Mouse (Mus musculus) midbrain, embryonic 15.5 days (tissue): ENCODE data around the gene Rnf19b. TPM values are rescaled to one million over a fixed set of nuclear protein-coding genes. Genes with fewer than 3 reads are reported as not detected.
A peak's percentile ranks its signal among the peaks of the same experiment; 100 is the strongest.

Experiments used
- ATAC-seq: fragments of 200-750 bp; cut with Nextera tagmentation; replicated peaks from 2 replicates; pipeline ENCODE4 v1.8.0; 2017; ENCODE audit warnings: moderate TSS enrichment
- H3K27ac ChIP-seq: fragments of 300-500 bp; sonication (generic); 2 replicates; pipeline ENCODE4 v1.5.1; 2015; ENCODE audit warnings: mild to moderate bottlenecking, inconsistent platforms
- H3K27me3 ChIP-seq: fragments of 300-500 bp; sonication (generic); replicated peaks from 2 replicates; pipeline ENCODE4 v1.6.1; 2015; ENCODE audit warnings: inconsistent platforms
- H3K36me3 ChIP-seq: fragments of 300-500 bp; sonication (generic); replicated peaks from 2 replicates; pipeline ENCODE4 v1.6.1; 2015; ENCODE audit warnings: inconsistent platforms
- H3K4me1 ChIP-seq: fragments of 300-500 bp; sonication (generic); 2 replicates; pipeline ENCODE4 v1.6.1; 2015; ENCODE audit warnings: inconsistent platforms
- H3K4me2 ChIP-seq: fragments of 300-500 bp; sonication (generic); 2 replicates; pipeline ENCODE4 v1.6.1; 2015; ENCODE audit warnings: inconsistent platforms, mild to moderate bottlenecking, moderate library complexity
- H3K4me3 ChIP-seq: fragments of 300-500 bp; sonication (generic); 2 replicates; pipeline ENCODE4 v1.5.1; 2015; ENCODE audit warnings: mild to moderate bottlenecking, inconsistent platforms
- H3K9ac ChIP-seq: fragments of 300-500 bp; sonication (generic); 2 replicates; pipeline ENCODE4 v1.6.1; 2015; ENCODE audit warnings: mild to moderate bottlenecking, inconsistent platforms
- H3K9me3 ChIP-seq: fragments of 300-500 bp; sonication (generic); 2 replicates; pipeline ENCODE4 v1.6.1; 2016; ENCODE audit warnings: inconsistent platforms
- WGBS: fragments of 180-500 bp; shearing (Covaris S2); methylation state at CpG from one replicate; pipeline ENCODE4 v1.1.7; 2015; ENCODE audit warnings: mixed read lengths; 5-methylcytosine and 5-hydroxymethylcytosine counted together
- polyA plus RNA-seq: library from polyadenylated mRNA; unstranded; fragments of >200 nt; fragmentation: Nextera tagmentation; extraction: Ambion mirVana; gene quantifications from 2 replicates; pipeline ENCODE4 v1.2.1, GENCODE M21; 2015

Gene Rnf19b
- polyA plus RNA-seq, 1 experiment from 2014 or later: 35.4 TPM

DNA sequence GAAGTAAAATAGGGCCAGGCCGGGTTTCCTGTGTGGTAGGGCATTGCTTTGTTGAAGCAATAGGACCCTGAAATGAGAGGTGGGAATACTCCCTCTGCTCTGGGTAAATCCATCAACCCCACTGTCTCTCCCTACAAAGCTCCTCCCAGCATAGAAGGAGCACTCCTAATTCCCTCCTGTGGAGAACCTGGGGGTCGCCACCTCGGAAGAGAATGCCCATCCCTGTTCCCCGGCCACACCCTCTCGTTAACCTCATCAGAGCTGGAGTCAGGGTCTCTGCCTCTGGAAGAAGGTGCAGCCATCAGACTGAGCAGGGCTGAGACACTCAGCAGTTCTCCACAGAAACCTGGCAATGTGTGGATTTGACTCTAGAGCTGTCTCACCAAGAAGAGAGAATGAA lies 29.8 kb downstream of the Rnf19b start:
- no peak overlapping the region for H3K4me3 ChIP-seq
- peaks cover 6% of the 10 kb centered on the region; the same call in 1 of the 2 replicates for H3K36me3 ChIP-seq
- no peak overlapping the region for H3K27ac ChIP-seq
- no peaks in the 10 kb centered on the region for H3K27me3 ChIP-seq
- no peak overlapping the region for H3K4me2 ChIP-seq
- no peaks in the 10 kb centered on the region for H3K4me1 ChIP-seq
- no peak overlapping the region for H3K9ac ChIP-seq
- 60% methylated on average over 5 of the region's 5 CpGs for WGBS
- no peaks in the 10 kb centered on the region for H3K9me3 ChIP-seq
- ATAC-seq: no peak

GRCm38 (mm10) chr4:129095276-129095675 lies 37.2 kb downstream of the Rnf19b start:
- Histone ChIP-seq H3K4me1 (no peaks in the 10 kb centered on the region), H3K4me2 (no peak overlapping the region), H3K9me3 (no peaks in the 10 kb centered on the region), H3K27me3 (no peaks in the 10 kb centered on the region), H3K27ac (no peak overlapping the region), H3K4me3 (no peak overlapping the region), H3K36me3 (no peaks in the 10 kb centered on the region), H3K9ac (no peak overlapping the region)
- no peak for ATAC-seq
- 35% methylated on average over 15 of the region's 15 CpGs for whole genome bisulfite sequencing

- H3K9ac ChIP-seq: no peak overlapping the region
- no peak for ATAC-seq
Measured at GRCm38 (mm10) chr4:129097006-129097405, 38.9 kb downstream of the Rnf19b start.

DNA sequence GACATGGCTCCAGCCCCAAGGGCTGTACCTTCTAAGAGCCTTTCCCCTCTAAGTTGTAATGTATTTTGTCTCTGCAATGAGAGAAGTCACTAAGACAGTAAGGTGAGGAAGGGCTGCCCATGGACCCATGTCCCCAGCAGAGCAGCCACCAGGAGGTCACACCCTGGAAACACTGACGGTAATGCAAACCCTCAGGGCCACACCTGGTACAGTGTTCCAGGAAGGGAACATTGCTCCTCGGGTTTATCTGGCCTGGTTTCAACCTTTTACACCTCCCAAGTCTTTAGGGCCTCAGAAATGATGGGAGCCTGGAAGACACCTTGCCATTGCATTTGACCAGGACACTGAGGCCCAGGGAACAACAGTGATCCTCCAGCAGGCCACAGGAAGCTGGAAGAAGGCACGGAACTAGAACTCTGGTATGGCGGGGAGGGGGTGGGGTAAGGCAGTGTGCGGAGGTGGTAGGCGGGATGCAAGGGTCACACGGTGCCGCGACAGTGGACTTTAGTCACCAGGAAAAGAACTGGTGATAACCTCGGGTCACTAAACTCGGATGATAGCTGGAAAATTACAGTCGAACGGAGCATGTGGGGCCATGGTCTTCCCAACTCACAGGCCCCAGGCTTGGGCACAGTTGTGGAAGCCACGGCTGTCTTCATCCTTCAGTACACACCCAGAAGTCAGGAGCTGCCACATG lies 44.2 kb downstream of the Rnf19b start:
- no peak for ATAC-seq
- Histone ChIP-seq H3K9me3 (no peaks in the 10 kb centered on the region), H3K27ac (no peak overlapping the region), H3K4me1 (peaks cover 4% of the 10 kb centered on the region; the same call in 1 of the 2 replicates), H3K27me3 (peaks cover 31% of the 10 kb centered on the region), H3K4me2 (no peak overlapping the region), H3K36me3 (no peaks in the 10 kb centered on the region), H3K9ac (no peak overlapping the region), H3K4me3 (no peak overlapping the region)
- WGBS: 92% methylated on average over 14 of the region's 14 CpGs

More at GRCm38 (mm10) chr4:129097006-129097405, 38.9 kb downstream of the Rnf19b start:
- WGBS: 82% methylated on average over 7 of the region's 7 CpGs
- Histone ChIP-seq H3K27me3 (no peaks in the 10 kb centered on the region), H3K4me2 (no peak overlapping the region), H3K4me3 (no peak overlapping the region), H3K4me1 (no peaks in the 10 kb centered on the region), H3K9me3 (no peaks in the 10 kb centered on the region), H3K27ac (no peak overlapping the region), H3K36me3 (no peaks in the 10 kb centered on the region)

GRCm38 (mm10) chr4:129105356-129105755 lies 47.3 kb downstream of the Rnf19b start, which contains the start of gene Tmem54:
Tmem54 (plus strand) TSS chr4:129105548.
- WGBS: 1% methylated on average over 40 of the region's 40 CpGs
- no peaks in the 10 kb centered on the region for H3K36me3 ChIP-seq
- H3K27ac ChIP-seq: no peak within 1 kb of the TSS
- peaks cover 4% of the 10 kb centered on the region; the same call in 1 of the 2 replicates for H3K4me1 ChIP-seq
- H3K9me3 ChIP-seq: no peaks in the 10 kb centered on the region
- no peak for ATAC-seq
- peak within 1 kb of the TSS; percentile 44 for H3K4me2 ChIP-seq
- H3K27me3 ChIP-seq: peaks cover 37% of the 10 kb centered on the region
- peak within 1 kb of the TSS; percentile 24 for H3K4me3 ChIP-seq
- H3K9ac ChIP-seq: no peak within 1 kb of the TSS

GRCm38 (mm10) chr4:129106073-129106472 lies 48.0 kb downstream of the Rnf19b start:
- Histone ChIP-seq H3K4me3 (no peak overlapping the region), H3K27ac (no peak overlapping the region), H3K9me3 (no peaks in the 10 kb centered on the region), H3K4me1 (peaks cover 4% of the 10 kb centered on the region; the same call in 1 of the 2 replicates), H3K9ac (no peak overlapping the region), H3K4me2 (no peak overlapping the region), H3K27me3 (peaks cover 37% of the 10 kb centered on the region), H3K36me3 (no peaks in the 10 kb centered on the region)
- no peak for ATAC-seq
- WGBS: 14% methylated on average over 9 of the region's 9 CpGs

GRCm38 (mm10) chr4:129107348-129107899 lies 49.4 kb downstream of the Rnf19b start:
- H3K4me2 ChIP-seq: no peak overlapping the region
- ATAC-seq: no peak
- no peak overlapping the region for H3K4me3 ChIP-seq
- H3K36me3 ChIP-seq: no peaks in the 10 kb centered on the region
- no peak overlapping the region for H3K27ac ChIP-seq
- 72% methylated on average over 10 of the region's 10 CpGs for WGBS
- H3K4me1 ChIP-seq: peaks cover 6% of the 10 kb centered on the region; the same call in 1 of the 2 replicates
- H3K9ac ChIP-seq: no peak overlapping the region
- H3K9me3 ChIP-seq: no peaks in the 10 kb centered on the region
- H3K27me3 ChIP-seq: peaks cover 37% of the 10 kb centered on the region

DNA sequence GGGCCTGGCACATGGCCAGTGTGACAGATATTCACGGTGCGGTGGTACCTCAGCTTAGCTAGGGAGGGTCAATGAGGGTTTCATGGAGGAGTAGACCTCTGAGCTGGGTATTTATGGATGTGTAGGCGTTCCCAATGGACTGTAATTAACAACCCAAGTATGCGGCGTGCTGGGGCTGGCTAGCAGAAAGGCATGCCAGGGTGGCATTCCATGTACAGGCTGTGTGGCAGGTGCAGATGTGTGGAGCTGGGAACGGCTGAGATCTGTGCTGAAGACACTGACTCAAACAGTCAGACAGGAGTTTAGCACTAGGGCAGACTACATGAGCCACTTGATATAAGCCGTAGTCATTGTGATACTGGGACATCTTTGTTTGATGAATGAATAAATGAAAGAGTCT lies 50.6 kb downstream of the Rnf19b start:
- Histone ChIP-seq H3K27me3 (peaks cover 37% of the 10 kb centered on the region), H3K4me1 (peaks cover 17% of the 10 kb centered on the region), H3K9me3 (no peaks in the 10 kb centered on the region), H3K36me3 (no peaks in the 10 kb centered on the region), H3K9ac (no peak overlapping the region), H3K4me3 (no peak overlapping the region), H3K4me2 (no peak overlapping the region), H3K27ac (no peak overlapping the region)
- ATAC-seq: no peak
- 82% methylated on average over 7 of the region's 7 CpGs for WGBS

GRCm38 (mm10) chr4:129110804-129111203 lies 52.7 kb downstream of the Rnf19b start:
- H3K9ac ChIP-seq: no peak overlapping the region
- no peaks in the 10 kb centered on the region for H3K36me3 ChIP-seq
- no peak for ATAC-seq
- peaks cover 16% of the 10 kb centered on the region for H3K27me3 ChIP-seq
- H3K4me3 ChIP-seq: no peak overlapping the region
- no peak overlapping the region for H3K27ac ChIP-seq
- H3K9me3 ChIP-seq: no peaks in the 10 kb centered on the region
- WGBS: 86% methylated on average over 6 of the region's 6 CpGs
- no peak overlapping the region for H3K4me2 ChIP-seq
- H3K4me1 ChIP-seq: peaks cover 16% of the 10 kb centered on the region

DNA sequence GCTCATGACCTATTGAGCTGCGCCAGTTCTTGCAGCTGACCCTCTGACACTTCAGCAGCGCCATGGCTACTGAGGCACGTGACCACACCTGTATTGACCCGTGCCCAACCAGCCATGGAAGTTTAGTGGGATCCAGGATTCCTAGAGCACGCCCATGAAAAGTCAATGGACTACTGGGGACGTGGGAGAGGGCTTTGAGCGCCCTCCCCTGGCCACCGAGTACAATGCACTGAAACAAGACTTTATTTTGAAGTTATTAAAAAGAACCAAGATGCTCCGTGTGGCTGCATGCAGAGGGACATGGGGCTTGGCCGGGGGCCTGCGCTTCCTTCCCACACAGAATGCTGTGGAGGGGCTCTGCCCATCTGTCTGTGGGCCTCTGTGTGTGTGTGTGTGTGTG lies 53.3 kb downstream of the Rnf19b start:
- peaks cover 19% of the 10 kb centered on the region for H3K4me1 ChIP-seq
- H3K4me2 ChIP-seq: no peak overlapping the region
- ATAC-seq: no peak
- no peaks in the 10 kb centered on the region for H3K36me3 ChIP-seq
- no peaks in the 10 kb centered on the region for H3K9me3 ChIP-seq
- WGBS: 57% methylated on average over 11 of the region's 11 CpGs
- peaks cover 10% of the 10 kb centered on the region for H3K27me3 ChIP-seq
- no peak overlapping the region for H3K9ac ChIP-seq
- H3K27ac ChIP-seq: no peak overlapping the region
- H3K4me3 ChIP-seq: no peak overlapping the region

- Histone ChIP-seq H3K4me3 (no peak overlapping the region), H3K27me3 (0 out of 2 replicates have a peak, but pooled peaks cover 6% of the 10 kb centered on the region), H3K36me3 (no peaks in the 10 kb centered on the region), H3K4me1 (peaks cover 19% of the 10 kb centered on the region), H3K4me2 (no peak overlapping the region), H3K27ac (no peak overlapping the region), H3K9ac (no peak overlapping the region), H3K9me3 (no peaks in the 10 kb centered on the region)
- ATAC-seq: no peak
- WGBS: 65% methylated on average over 13 of the region's 13 CpGs
Measured at GRCm38 (mm10) chr4:129112231-129112630, 54.2 kb downstream of the Rnf19b start.

DNA sequence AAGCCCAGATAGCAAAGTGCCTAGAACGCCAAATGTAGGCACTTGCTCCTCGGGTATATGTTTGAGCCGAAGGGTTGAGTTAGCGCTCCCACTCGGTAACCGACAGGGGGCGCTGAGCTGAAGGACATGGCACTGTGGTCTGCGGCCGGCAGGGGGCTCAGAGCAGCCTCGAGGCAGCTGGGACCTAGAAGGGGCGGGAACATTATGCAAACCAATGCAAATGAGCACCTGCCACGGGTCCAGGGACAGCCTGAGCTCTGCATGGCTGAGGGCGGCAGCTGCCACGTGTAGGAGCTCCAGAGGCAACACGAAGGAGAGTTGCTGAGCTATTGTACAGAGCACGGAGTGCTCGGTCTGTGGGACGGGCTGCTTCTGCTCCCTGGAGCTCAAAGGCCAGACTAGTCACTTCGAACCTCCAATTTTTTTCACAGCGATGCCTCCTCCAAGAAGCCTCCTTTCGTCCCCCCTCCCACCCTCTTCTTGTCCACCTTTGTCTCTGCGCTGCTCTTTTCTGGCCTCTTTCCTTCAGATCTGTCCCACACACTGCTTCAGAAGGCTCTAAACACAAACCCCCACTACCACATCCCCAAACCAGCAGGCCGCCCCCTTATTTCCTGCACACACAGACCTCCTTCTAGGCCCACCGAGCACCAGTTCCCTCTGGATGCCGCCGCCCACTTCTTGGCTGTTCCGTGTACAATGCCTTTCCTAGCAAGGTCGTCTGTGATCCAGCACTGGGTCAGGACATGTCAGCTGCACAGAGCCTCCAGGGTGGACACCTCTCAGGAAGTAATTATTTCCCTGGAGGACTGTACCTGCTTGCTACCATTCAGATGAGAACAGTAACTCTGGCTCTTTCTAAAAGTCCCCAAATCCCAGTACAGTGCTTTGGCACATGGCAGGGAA lies 55.3 kb downstream of the Rnf19b start:
- Histone ChIP-seq H3K4me2 (peak overlapping the region; percentile 12; the same call in 1 of the 2 replicates), H3K4me1 (peaks cover 19% of the 10 kb centered on the region), H3K4me3 (no peak overlapping the region), H3K9me3 (no peaks in the 10 kb centered on the region), H3K9ac (no peak overlapping the region), H3K27me3 (0 out of 2 replicates have a peak, but pooled peaks cover 6% of the 10 kb centered on the region), H3K27ac (no peak overlapping the region), H3K36me3 (no peaks in the 10 kb centered on the region)
- ATAC-seq: peak; percentile 82
- 25% methylated on average over 28 of the region's 28 CpGs for WGBS
